Mouse (Mus musculus) thymus, adult 2 months (tissue): ENCODE results near the gene Rit1. TPM values are rescaled to one million over a fixed set of nuclear protein-coding genes. Genes with fewer than 3 reads are reported as not detected.

Experiments
- DNase-seq: peaks from one replicate; pipeline ENCODE4 v3.0.0; 2021
- H3K27ac ChIP-seq: fragments of 200-500 bp; 2 replicates; pipeline ENCODE4 v1.5.1; 2012; ENCODE audit warnings: low read length, control low read depth; ENCODE audit not compliant: control insufficient read depth, insufficient read depth
- H3K27me3 ChIP-seq: fragments of 200-500 bp; 2 replicates; pipeline ENCODE4 v1.6.1; 2012; ENCODE audit warnings: mild to moderate bottlenecking, low read length, moderate library complexity, mixed read lengths; ENCODE audit not compliant: control insufficient read depth, insufficient read depth
- H3K36me3 ChIP-seq: fragments of 200-500 bp; 2 replicates; pipeline ENCODE4 v1.6.1; 2012; ENCODE audit warnings: mild to moderate bottlenecking, low read length, moderate library complexity; ENCODE audit not compliant: control insufficient read depth, insufficient read depth
- H3K4me1 ChIP-seq: fragments of 200-500 bp; replicated peaks from 2 replicates; pipeline ENCODE4 v1.6.1; 2012; ENCODE audit warnings: low read length; ENCODE audit not compliant: control insufficient read depth, insufficient read depth
- H3K4me3 ChIP-seq: fragments of 200-500 bp; 2 replicates; pipeline ENCODE4 v1.5.1; 2012; ENCODE audit warnings: mild to moderate bottlenecking, low read length, control low read depth, moderate library complexity; ENCODE audit not compliant: control insufficient read depth, insufficient read depth
- CTCF ChIP-seq: fragments of 200-500 bp; IDR thresholded peaks from 2 replicates; pipeline ENCODE4 v1.5.1; 2012; ENCODE audit warnings: mild to moderate bottlenecking, control low read depth, low read length, moderate library complexity, borderline replicate concordance; ENCODE audit not compliant: control insufficient read depth, poor library complexity, insufficient read depth; ENCODE audit errors: extremely low read depth
- POLR2A ChIP-seq: fragments of 200-500 bp; IDR thresholded peaks from 2 replicates; pipeline ENCODE4 v1.6.1; 2012; ENCODE audit warnings: mild to moderate bottlenecking, low read length, control low read depth, moderate library complexity; ENCODE audit not compliant: control insufficient read depth, poor library complexity, insufficient read depth; ENCODE audit errors: extremely low read depth
- WGBS: fragments of 180-500 bp; shearing (Covaris S2); methylation state at CpG from one replicate; pipeline ENCODE4 v1.1.7; 2018; 5-methylcytosine and 5-hydroxymethylcytosine counted together
- polyA plus RNA-seq: library from polyadenylated mRNA; depleted of rRNA; stranded (reverse); fragments of >200 nt; gene quantifications from 2 replicates; pipeline ENCODE4 v1.2.3, GENCODE M21; 2012

Rit1 gene
- polyA plus RNA-seq, 1 experiment: 44.5 TPM

- DNase-seq: no peak
- TF ChIP-seq POLR2A: no peak
- no peak for TF ChIP-seq CTCF
These were observed 19.9 kb downstream of the Rit1 start for GRCm38 (mm10) chr3:88736556-88736955.

DNA sequence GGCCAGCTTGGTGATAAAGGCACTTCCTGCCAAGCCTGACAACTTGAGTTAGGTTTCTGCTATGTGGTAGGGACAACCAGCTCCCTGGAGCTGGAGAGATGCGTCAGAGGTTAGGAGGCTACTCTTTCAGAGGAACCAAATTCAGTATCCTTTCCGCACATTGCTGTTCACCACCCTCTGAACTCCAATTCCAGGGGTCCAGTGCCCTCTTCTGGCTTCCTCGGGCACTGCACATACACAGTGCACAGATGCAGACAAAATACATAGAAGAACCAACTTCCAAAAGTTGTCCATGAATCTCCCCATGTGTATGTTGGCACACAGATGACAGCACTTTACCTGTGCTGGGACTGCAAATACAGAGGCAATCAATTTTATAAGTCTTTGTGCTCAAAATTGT is 22.0 kb downstream of the Rit1 start:
- H3K4me1 ChIP-seq: no peaks in the 10 kb centered on the region
- H3K36me3 ChIP-seq: no peaks in the 10 kb centered on the region
- DNase-seq: peak; percentile 68
- 14% methylated on average over 3 of the region's 3 CpGs for WGBS
- H3K4me3 ChIP-seq: no peak overlapping the region
- H3K27me3 ChIP-seq: no peaks in the 10 kb centered on the region
- H3K27ac ChIP-seq: no peak overlapping the region
- no peak for TF ChIP-seq POLR2A
- no peak for TF ChIP-seq CTCF

More at GRCm38 (mm10) chr3:88736556-88736955, 19.9 kb downstream of the Rit1 start:
- Histone ChIP-seq H3K36me3 (no peaks in the 10 kb centered on the region), H3K4me3 (no peak overlapping the region), H3K27me3 (no peaks in the 10 kb centered on the region), H3K4me1 (no peaks in the 10 kb centered on the region), H3K27ac (no peak overlapping the region)
- 88% methylated on average over 2 of the region's 2 CpGs for WGBS

- 94% methylated on average over 3 of the region's 3 CpGs for WGBS
- H3K27me3 ChIP-seq: no peaks in the 10 kb centered on the region
- DNase-seq: no peak
- no peaks in the 10 kb centered on the region for H3K4me1 ChIP-seq
- TF ChIP-seq POLR2A (no peak), CTCF (no peak)
- H3K27ac ChIP-seq: no peak overlapping the region
- H3K4me3 ChIP-seq: no peak overlapping the region
- H3K36me3 ChIP-seq: no peaks in the 10 kb centered on the region
These were observed 23.5 kb downstream of the Rit1 start for GRCm38 (mm10) chr3:88740147-88740546.

DNA sequence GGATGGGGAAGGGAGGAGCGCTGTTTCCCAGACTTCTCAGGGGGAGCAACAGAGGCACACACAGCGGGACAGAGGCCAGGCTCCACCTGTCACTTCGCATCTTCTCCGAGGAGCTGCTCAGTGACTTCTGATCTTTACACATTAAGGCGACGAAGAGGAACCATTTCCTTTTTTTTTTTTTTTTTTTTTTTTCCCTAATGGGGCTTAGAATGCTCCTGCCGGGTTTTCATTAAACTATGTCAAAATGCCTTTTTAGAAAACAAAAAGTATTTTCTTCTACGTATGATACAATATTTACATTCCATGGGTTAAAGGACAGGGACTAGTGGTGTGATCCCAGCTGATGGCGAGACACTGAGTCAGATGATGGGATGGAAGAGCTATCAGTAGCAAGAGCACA is 28.9 kb downstream of the Rit1 start:
- H3K4me1 ChIP-seq: no peaks in the 10 kb centered on the region; the same call in 1 of the 2 replicates
- TF ChIP-seq CTCF (no peak), POLR2A (no peak)
- H3K4me3 ChIP-seq: no peak overlapping the region
- H3K27me3 ChIP-seq: no peaks in the 10 kb centered on the region
- DNase-seq: no peak
- H3K36me3 ChIP-seq: no peaks in the 10 kb centered on the region
- no peak overlapping the region for H3K27ac ChIP-seq
- 85% methylated on average over 9 of the region's 9 CpGs for WGBS

DNA sequence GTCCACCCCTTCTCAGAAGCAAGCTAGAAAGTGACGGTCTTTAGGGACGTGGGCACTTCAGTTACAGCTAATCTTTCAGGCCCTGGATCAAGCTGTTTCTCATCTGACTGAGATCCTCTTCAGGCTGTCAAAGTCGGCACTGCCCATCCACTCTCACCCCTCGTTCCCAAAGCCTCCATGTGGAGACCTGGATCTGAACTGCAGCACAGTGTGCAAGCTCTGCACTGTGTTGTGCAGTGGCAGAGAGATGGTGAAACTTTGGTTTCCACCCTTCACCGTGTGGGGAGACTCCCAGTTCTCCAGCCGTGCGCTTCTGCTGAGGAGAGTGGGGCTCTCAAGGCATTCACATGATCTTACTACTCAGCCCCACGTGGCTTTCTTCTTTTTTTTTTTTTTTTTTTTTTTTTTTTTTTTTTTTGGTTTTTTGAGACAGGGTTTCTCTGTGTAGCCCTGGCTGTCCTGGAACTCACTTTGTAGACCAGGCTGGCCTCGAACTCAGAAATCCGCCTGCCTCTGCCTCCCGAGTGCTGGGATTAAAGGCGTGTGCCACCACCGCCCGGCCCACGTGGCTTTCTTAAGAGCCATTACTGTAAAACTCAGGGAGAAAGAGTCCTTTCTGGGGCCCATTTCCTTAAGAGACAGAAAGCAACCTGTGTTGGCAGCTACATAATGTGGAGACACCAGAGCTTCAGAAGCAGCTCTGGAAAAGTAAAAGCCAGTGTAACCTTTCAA is 29.7 kb downstream of the Rit1 start:
- Histone ChIP-seq H3K27ac (no peak overlapping the region), H3K36me3 (no peaks in the 10 kb centered on the region), H3K4me1 (no peaks in the 10 kb centered on the region; the same call in 1 of the 2 replicates), H3K27me3 (no peaks in the 10 kb centered on the region), H3K4me3 (no peak overlapping the region)
- no peak for DNase-seq
- 88% methylated on average over 15 of the region's 15 CpGs for WGBS
- TF ChIP-seq CTCF: no peak
- no peak for TF ChIP-seq POLR2A

DNA sequence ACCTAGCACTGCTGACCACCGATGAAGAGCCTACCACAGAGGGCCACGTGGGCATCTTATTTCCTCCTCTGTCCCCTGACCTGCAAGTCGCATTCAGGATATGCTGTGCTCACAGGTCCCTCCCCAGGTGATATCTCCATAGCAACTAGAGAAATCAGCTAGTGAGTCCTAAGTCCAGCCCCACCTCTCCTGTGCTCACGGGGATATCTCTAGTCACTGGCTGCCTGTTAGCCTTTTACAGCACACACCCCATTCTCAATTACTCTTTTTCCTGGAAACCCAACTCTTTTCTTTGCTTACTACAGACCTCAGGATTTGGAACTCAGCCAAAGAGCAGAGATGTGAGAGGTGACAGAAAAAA is 30.2 kb downstream of the Rit1 start:
- TF ChIP-seq CTCF: no peak
- H3K4me3 ChIP-seq: no peak overlapping the region
- H3K27me3 ChIP-seq: no peaks in the 10 kb centered on the region
- no peak overlapping the region for H3K27ac ChIP-seq
- H3K4me1 ChIP-seq: no peaks in the 10 kb centered on the region; the same call in 1 of the 2 replicates
- DNase-seq: no peak
- no peaks in the 10 kb centered on the region for H3K36me3 ChIP-seq
- 55% methylated on average over 4 of the region's 4 CpGs for WGBS

GRCm38 (mm10) chr3:88754283-88754682 is 37.6 kb downstream of the Rit1 start:
- Histone ChIP-seq H3K36me3 (no peaks in the 10 kb centered on the region), H3K27ac (no peak overlapping the region), H3K4me1 (no peaks in the 10 kb centered on the region), H3K27me3 (no peaks in the 10 kb centered on the region), H3K4me3 (no peak overlapping the region)
- WGBS: 58% methylated on average over 4 of the region's 4 CpGs
- no peak for TF ChIP-seq POLR2A
- no peak for TF ChIP-seq CTCF
- no peak for DNase-seq
